Mouse (Mus musculus): ENCODE data around the gene Esrrg.

- TF ChIP-seq CTCF (IDR thresholded peaks at IDR 0.05; ENCODE audit: borderline replicate concordance, insufficient read depth, low read length) (no peak), POLR2A (IDR thresholded peaks at IDR 0.05; ENCODE audit: low read depth, low read length) (no peak)
These were observed 265.2 kb downstream of the Esrrg start for GRCm38 (mm10) chr1:187873770-187874169.

Data from embryonic fibroblast, embryonic 13.5 days (primary cell).